Mouse (Mus musculus) midbrain, postnatal 0 days (tissue): ENCODE measurements around the gene Mup4. TPM values are rescaled to one million over a fixed set of nuclear protein-coding genes. Genes with fewer than 3 reads are reported as not detected.

Experiments used
- ATAC-seq: fragments of 200-750 bp; cut with Nextera tagmentation; 2 replicates; pipeline ENCODE4 v1.8.0; 2017; ENCODE audit warnings: moderate number of reproducible peaks, mild to moderate bottlenecking, moderate TSS enrichment, moderate library complexity; ENCODE audit not compliant: low FRiP score
- DNase-seq: peaks from one replicate; pipeline ENCODE4 v3.0.0-alpha.2; 2015; ENCODE audit warnings: low spot score
- H3K27ac ChIP-seq: fragments of 300-500 bp; sonication (generic); 2 replicates; pipeline ENCODE4 v1.5.1; 2014; ENCODE audit warnings: low read depth, mild to moderate bottlenecking, low read length, mixed read lengths
- H3K27me3 ChIP-seq: fragments of 300-500 bp; sonication (generic); 2 replicates; pipeline ENCODE4 v1.6.1; 2014; ENCODE audit warnings: low read length, control low read depth, mixed read lengths; ENCODE audit not compliant: insufficient read depth
- H3K36me3 ChIP-seq: fragments of 300-500 bp; sonication (generic); 2 replicates; pipeline ENCODE4 v1.6.1; 2014; ENCODE audit warnings: low read length, control low read depth, mixed read lengths; ENCODE audit not compliant: insufficient read depth
- H3K4me1 ChIP-seq: fragments of 300-500 bp; sonication (generic); 2 replicates; pipeline ENCODE4 v1.6.1; 2014; ENCODE audit warnings: mild to moderate bottlenecking, control low read depth, antibody characterized with exemption, low read length, mixed read lengths; ENCODE audit not compliant: insufficient read depth
- H3K4me2 ChIP-seq: fragments of 300-500 bp; sonication (generic); 2 replicates; pipeline ENCODE4 v1.6.1; 2014; ENCODE audit warnings: low read depth, mild to moderate bottlenecking, low read length, mixed read lengths; ENCODE audit not compliant: poor library complexity, severe bottlenecking
- H3K4me3 ChIP-seq: fragments of 300-500 bp; sonication (generic); 2 replicates; pipeline ENCODE4 v1.5.1; 2014; ENCODE audit warnings: low read depth, mild to moderate bottlenecking, low read length, moderate library complexity
- H3K9ac ChIP-seq: fragments of 300-500 bp; sonication (generic); replicated peaks from 2 replicates; pipeline ENCODE4 v1.6.1; 2014; ENCODE audit warnings: mild to moderate bottlenecking, low read length, moderate library complexity, mixed read lengths; ENCODE audit not compliant: poor library complexity, severe bottlenecking
- H3K9me3 ChIP-seq: fragments of 300-500 bp; sonication (generic); 2 replicates; pipeline ENCODE4 v1.6.1; 2016; ENCODE audit warnings: low read length, control low read depth
- CTCF ChIP-seq: IDR thresholded peaks from 2 replicates; pipeline ENCODE4 v1.5.1; 2016; ENCODE audit warnings: antibody characterized with exemption, mild to moderate bottlenecking
- WGBS: fragments of 180-500 bp; shearing (Covaris S2); extraction: QIAGEN DNeasy Blood & Tissue Kit; methylation state at CpG from one replicate; pipeline ENCODE4 v1.1.7; 2014; 5-methylcytosine and 5-hydroxymethylcytosine counted together
- polyA plus RNA-seq: library from polyadenylated mRNA; unstranded; fragments of >200 nt; fragmentation: Nextera tagmentation; extraction: Ambion mirVana; gene quantifications from 2 replicates; pipeline ENCODE4 v1.2.1, GENCODE M21; 2015
- total RNA-seq: library from RNA; depleted of rRNA; stranded (reverse); fragments of >200 nt; gene quantifications from 2 replicates; pipeline ENCODE4 v1.2.3, GENCODE M21; 2014

Mup4 gene
- total and polyA plus RNA-seq, 2 experiments from 2014 or later = not detected

- DNase-seq (no peak), ATAC-seq (no peak)
- WGBS = 94% methylated on average over 3 of the region's 3 CpGs
- Histone ChIP-seq H3K4me1 (no peaks in the 10 kb centered on the region), H3K9ac (no peak overlapping the region), H3K4me3 (no peak overlapping the region), H3K36me3 (no peaks in the 10 kb centered on the region), H3K27me3 (no peaks in the 10 kb centered on the region), H3K4me2 (no peak overlapping the region), H3K27ac (no peak overlapping the region), H3K9me3 (no peaks in the 10 kb centered on the region)
- TF ChIP-seq CTCF = no peak
These were observed 32.8 kb downstream of the Mup4 start for GRCm38 (mm10) chr4:59927666-59928065.

GRCm38 (mm10) chr4:59925082-59925481 is 35.4 kb downstream of the Mup4 start:
- ATAC-seq = no peak
- 81% methylated on average over 9 of the region's 9 CpGs for WGBS
- no peak overlapping the region for H3K9ac ChIP-seq
- H3K36me3 ChIP-seq = no peaks in the 10 kb centered on the region
- H3K27ac ChIP-seq = no peak overlapping the region
- H3K27me3 ChIP-seq = no peaks in the 10 kb centered on the region
- H3K9me3 ChIP-seq = no peaks in the 10 kb centered on the region
- H3K4me3 ChIP-seq = no peak overlapping the region
- no peak for DNase-seq
- H3K4me2 ChIP-seq = no peak overlapping the region
- no peaks in the 10 kb centered on the region for H3K4me1 ChIP-seq
- no peak for TF ChIP-seq CTCF

DNA sequence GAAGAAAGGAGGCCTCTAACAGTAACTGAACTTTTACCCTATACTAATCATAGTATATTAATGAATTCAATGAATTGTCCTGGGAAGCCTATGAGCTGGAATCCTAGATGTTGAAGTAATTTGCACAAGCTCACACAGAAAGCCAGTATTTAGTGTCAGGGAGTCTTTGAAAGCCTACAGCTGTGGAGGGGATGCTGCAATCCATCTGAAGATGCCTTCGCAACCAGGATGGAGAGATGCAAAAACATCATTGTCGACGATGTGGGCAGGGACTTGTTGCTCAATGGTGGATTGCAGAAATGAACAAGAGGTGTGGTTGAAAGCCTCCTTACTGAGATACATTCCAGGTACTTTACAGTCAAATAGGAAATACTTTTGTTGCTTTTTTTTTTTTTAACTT is 42.5 kb downstream of the Mup4 start:
- Histone ChIP-seq H3K27me3 (no peaks in the 10 kb centered on the region), H3K36me3 (no peaks in the 10 kb centered on the region), H3K4me3 (no peak overlapping the region), H3K4me1 (no peaks in the 10 kb centered on the region), H3K9ac (no peak overlapping the region), H3K9me3 (no peaks in the 10 kb centered on the region), H3K4me2 (no peak overlapping the region), H3K27ac (no peak overlapping the region)
- DNase-seq (no peak), ATAC-seq (no peak)
- WGBS = 92% methylated on average over 3 of the region's 3 CpGs
- no peak for TF ChIP-seq CTCF

DNA sequence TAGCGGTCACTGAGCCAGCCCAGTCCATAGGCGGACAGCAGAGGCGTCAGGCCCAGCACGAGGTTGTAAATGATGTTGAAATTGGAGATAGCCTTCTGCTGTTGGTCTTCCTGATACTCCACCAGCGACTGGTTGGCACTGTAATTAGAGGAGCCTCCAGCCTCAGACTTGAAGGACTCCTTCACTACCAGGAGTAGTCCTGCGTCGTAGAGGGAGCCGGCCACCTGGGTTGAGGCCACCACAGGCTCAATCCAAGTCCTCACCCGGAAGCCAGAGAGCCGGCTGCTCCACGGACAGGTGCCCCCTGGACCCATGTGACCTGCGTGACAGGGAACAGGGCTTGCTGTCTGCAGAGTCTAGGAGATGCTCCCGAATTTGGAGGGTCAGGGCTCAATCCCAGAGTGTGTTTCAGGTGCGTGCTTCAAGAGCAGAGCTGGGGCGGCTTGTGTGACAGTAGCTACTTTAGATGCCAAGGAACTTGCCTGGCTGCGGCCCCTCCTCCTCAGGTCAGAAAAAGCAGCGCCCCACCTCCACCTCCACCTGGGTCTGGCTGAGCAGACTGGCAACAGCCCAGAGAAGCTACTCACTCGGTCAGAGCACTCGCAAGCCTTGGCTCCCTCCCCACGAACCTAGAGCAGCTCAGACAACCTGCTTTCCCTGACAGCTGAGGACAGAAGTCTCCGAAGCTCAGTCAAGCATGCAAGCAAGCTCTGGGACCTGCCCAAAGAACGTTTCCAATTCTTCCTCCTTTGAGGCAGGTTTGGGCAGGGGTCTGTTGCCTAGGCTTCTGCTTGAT is 45.7 kb downstream of the Mup4 start, which contains the start of gene Slc46a2:
TSS of gene Slc46a2 (minus strand) at position 449 of the 796 bp plus-strand sequence.
- Histone ChIP-seq H3K4me1 (no peaks in the 10 kb centered on the region), H3K36me3 (no peaks in the 10 kb centered on the region), H3K4me3 (no peak within 1 kb of the TSS), H3K9ac (no peak within 1 kb of the TSS), H3K27me3 (no peaks in the 10 kb centered on the region), H3K4me2 (no peak within 1 kb of the TSS), H3K9me3 (no peaks in the 10 kb centered on the region), H3K27ac (no peak within 1 kb of the TSS)
- WGBS = 18% methylated on average over 22 of the region's 22 CpGs
- TF ChIP-seq CTCF = no peak
- ATAC-seq = no peak
- DNase-seq = no peak

DNA sequence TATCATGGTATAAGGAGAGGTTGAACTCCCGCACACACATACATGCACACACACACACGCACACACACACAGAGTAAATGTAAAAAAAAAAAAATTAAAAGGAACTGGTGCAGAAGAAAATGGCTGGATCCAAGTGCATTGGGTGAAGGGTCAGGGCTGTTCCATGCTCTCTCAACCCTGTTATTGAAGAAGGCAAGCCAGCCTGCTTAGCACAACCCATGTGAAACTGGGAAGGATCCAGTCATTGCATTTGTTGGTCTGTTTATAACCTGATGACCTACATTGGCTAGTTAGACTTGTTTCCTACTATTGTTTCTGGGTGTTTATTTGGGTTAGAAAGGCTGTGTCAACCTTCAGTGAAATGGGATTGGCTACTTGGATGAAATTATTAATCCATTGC is 51.7 kb downstream of the Mup4 start:
- Histone ChIP-seq H3K9me3 (no peaks in the 10 kb centered on the region), H3K27ac (no peak overlapping the region), H3K27me3 (no peaks in the 10 kb centered on the region), H3K36me3 (no peaks in the 10 kb centered on the region), H3K4me3 (no peak overlapping the region), H3K4me2 (no peak overlapping the region), H3K4me1 (no peaks in the 10 kb centered on the region), H3K9ac (no peak overlapping the region)
- no peak for ATAC-seq
- WGBS = 91% methylated on average over 2 of the region's 2 CpGs
- DNase-seq = no peak
- TF ChIP-seq CTCF = no peak

DNA sequence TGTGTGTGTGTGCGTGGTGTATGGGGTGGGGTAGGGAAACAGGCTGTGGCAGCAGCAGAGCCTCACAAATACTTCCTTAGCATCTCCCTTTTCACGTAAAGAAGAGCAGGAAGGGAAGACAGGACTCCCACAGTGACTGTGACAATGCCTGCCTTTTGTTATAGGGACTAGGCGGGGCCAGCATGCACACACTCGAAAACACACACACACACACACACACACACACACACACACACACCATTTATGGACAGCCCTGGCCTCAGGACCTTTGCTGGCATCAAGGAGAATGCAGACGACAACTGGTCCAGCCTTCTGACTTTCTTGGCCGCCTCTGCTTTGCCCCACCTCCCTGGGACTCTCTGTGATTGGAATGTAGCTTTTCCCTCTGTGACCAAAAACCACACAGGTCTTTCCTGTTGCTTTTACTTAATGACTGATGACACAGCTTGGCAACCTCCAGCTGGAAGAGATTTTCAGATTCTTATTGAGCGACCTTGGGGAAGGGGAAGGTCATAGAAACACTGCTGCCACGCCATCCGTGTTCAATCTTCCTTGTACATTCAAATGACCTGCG is 52.8 kb downstream of the Mup4 start:
- Histone ChIP-seq H3K9ac (no peak overlapping the region), H3K27me3 (no peaks in the 10 kb centered on the region), H3K4me1 (no peaks in the 10 kb centered on the region), H3K27ac (no peak overlapping the region), H3K36me3 (no peaks in the 10 kb centered on the region), H3K9me3 (no peaks in the 10 kb centered on the region), H3K4me2 (no peak overlapping the region), H3K4me3 (no peak overlapping the region)
- DNase-seq (no peak), ATAC-seq (no peak)
- TF ChIP-seq CTCF = no peak
- WGBS = 46% methylated on average over 10 of the region's 10 CpGs
